Mouse (Mus musculus): ENCODE results near the gene Adssl1. TPM values are rescaled to one million over a fixed set of nuclear protein-coding genes. Genes with fewer than 3 reads are reported as not detected.

Adssl1 gene
- polyA plus RNA-seq, 1 experiment from 2014 or later = 2.1 TPM

DNA sequence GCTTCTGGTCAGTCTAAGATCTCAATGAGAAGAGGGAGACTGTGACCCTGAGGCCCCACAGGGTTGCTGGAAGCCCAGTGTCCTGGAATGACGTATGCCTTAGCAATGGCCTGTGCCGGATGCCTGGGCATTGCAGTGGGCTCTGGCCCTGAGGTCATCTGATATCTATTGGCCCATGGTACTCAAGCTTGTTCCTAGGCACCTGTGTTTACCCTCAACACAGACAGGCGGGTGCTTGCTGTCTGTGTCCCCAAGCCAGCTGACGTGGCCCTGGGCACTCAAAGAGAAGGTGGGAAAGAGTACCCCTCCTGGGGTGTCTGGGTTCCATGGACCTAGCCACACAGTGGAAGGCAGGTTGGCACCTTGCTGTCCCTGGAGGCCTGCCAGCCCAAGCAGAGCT lies 5.9 kb downstream of the Adssl1 start:
- peaks cover 4% of the 10 kb centered on the region for H3K4me1 ChIP-seq (replicated peaks; ENCODE audit: control insufficient read depth, insufficient read depth, low read length)
- no peaks in the 10 kb centered on the region for H3K36me3 ChIP-seq (ENCODE audit: control insufficient read depth, insufficient read depth, low read length)
- ATAC-seq (replicated peaks; ENCODE audit: low FRiP score) (no peak), DNase-seq (ENCODE audit: low spot score) (no peak)
- H3K4me2 ChIP-seq (ENCODE audit: low read depth, low read length, severe bottlenecking) = no peak overlapping the region
- no peak overlapping the region for H3K9ac ChIP-seq (ENCODE audit: low read length)
- H3K9me3 ChIP-seq (ENCODE audit: control insufficient read depth, low read length) = no peaks in the 10 kb centered on the region
- 88% methylated on average over 4 of the region's 4 CpGs for WGBS
- H3K27me3 ChIP-seq (ENCODE audit: control insufficient read depth, insufficient read depth, low read length) = peaks cover 7% of the 10 kb centered on the region; the same call in 1 of the 2 replicates
- no peak overlapping the region for H3K27ac ChIP-seq (ENCODE audit: low read depth, low read length)
- no peak overlapping the region for H3K4me3 ChIP-seq (ENCODE audit: low read depth, low read length)

GRCm38 (mm10) chr12:112626455-112626854 lies 6.6 kb downstream of the Adssl1 start:
- Histone ChIP-seq H3K4me1 (replicated peaks; ENCODE audit: control insufficient read depth, insufficient read depth, low read length) (peaks cover 4% of the 10 kb centered on the region; the same call in 1 of the 2 replicates), H3K4me3 (ENCODE audit: low read depth, low read length) (no peak overlapping the region), H3K27me3 (ENCODE audit: control insufficient read depth, insufficient read depth, low read length) (no peaks in the 10 kb centered on the region; the same call in 1 of the 2 replicates), H3K9ac (ENCODE audit: low read length) (no peak overlapping the region), H3K9me3 (ENCODE audit: control insufficient read depth, low read length) (no peaks in the 10 kb centered on the region), H3K27ac (ENCODE audit: low read depth, low read length) (no peak overlapping the region), H3K4me2 (ENCODE audit: low read depth, low read length, severe bottlenecking) (no peak overlapping the region), H3K36me3 (ENCODE audit: control insufficient read depth, insufficient read depth, low read length) (no peaks in the 10 kb centered on the region)
- DNase-seq (ENCODE audit: low spot score) = no peak
- 88% methylated on average over 6 of the region's 6 CpGs for WGBS
- no peak for ATAC-seq (replicated peaks; ENCODE audit: low FRiP score)

- peaks cover 4% of the 10 kb centered on the region; the same call in 1 of the 2 replicates for H3K4me1 ChIP-seq (replicated peaks; ENCODE audit: control insufficient read depth, insufficient read depth, low read length)
- H3K36me3 ChIP-seq (ENCODE audit: control insufficient read depth, insufficient read depth, low read length) = no peaks in the 10 kb centered on the region
- H3K27me3 ChIP-seq (ENCODE audit: control insufficient read depth, insufficient read depth, low read length) = no peaks in the 10 kb centered on the region
- DNase-seq (ENCODE audit: low spot score) (no peak), ATAC-seq (replicated peaks; ENCODE audit: low FRiP score) (no peak)
- no peak overlapping the region for H3K27ac ChIP-seq (ENCODE audit: low read depth, low read length)
- H3K4me3 ChIP-seq (ENCODE audit: low read depth, low read length) = no peak overlapping the region
- H3K4me2 ChIP-seq (ENCODE audit: low read depth, low read length, severe bottlenecking) = no peak overlapping the region
- 64% methylated on average over 7 of the region's 7 CpGs for WGBS
- no peaks in the 10 kb centered on the region for H3K9me3 ChIP-seq (ENCODE audit: control insufficient read depth, low read length)
- no peak overlapping the region for H3K9ac ChIP-seq (ENCODE audit: low read length)
Measured at GRCm38 (mm10) chr12:112627097-112627881, 7.4 kb downstream of the Adssl1 start.

- Histone ChIP-seq H3K4me1 (replicated peaks; ENCODE audit: control insufficient read depth, insufficient read depth, low read length) (peaks cover 4% of the 10 kb centered on the region; the same call in 1 of the 2 replicates), H3K4me2 (ENCODE audit: low read depth, low read length, severe bottlenecking) (no peak overlapping the region), H3K27ac (ENCODE audit: low read depth, low read length) (no peak overlapping the region), H3K9ac (ENCODE audit: low read length) (no peak overlapping the region), H3K27me3 (ENCODE audit: control insufficient read depth, insufficient read depth, low read length) (no peaks in the 10 kb centered on the region), H3K4me3 (ENCODE audit: low read depth, low read length) (no peak overlapping the region), H3K9me3 (ENCODE audit: control insufficient read depth, low read length) (no peaks in the 10 kb centered on the region), H3K36me3 (ENCODE audit: control insufficient read depth, insufficient read depth, low read length) (no peaks in the 10 kb centered on the region)
- 95% methylated on average over 6 of the region's 6 CpGs for WGBS
- no peak for DNase-seq (ENCODE audit: low spot score)
- no peak for ATAC-seq (replicated peaks; ENCODE audit: low FRiP score)
Measured at GRCm38 (mm10) chr12:112628197-112628596, 8.4 kb downstream of the Adssl1 start.

DNA sequence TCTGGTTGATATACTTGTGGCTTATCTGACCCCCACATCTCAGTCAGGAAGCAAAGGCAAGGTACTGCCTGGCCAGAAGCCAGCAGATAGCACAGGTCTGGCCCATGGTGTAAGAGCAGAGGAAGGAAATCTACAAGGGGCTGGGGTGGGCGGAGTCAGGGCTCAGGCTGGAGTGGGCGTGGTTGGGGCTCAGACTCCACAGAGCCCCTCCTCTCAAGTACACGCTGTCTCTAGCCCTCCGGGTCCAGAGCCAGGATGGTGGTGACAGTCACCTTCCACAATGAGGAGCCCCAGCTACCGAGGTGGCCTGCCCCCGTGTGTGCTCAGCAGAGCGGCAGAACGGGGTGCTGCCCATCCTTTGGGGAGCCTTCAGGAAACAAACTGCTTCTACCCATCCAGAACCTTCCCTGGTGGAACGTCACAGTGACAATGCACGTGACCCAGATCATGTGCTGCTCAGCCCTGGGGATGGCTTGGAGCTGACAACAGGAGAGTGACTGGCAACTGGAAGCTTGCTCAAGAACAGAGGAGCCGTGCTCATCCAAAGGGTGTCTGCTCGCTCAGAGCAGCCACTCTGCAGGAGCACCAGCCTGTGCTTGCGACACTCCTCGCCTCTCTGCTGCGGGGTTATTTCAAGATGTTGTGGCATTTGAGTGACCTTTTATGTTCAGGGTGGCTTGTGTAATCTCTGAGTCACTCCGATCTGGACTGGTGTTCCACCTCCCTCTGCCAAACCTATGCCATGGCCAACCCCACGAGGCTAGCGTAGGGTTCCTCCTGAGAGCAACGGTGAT lies 9.3 kb downstream of the Adssl1 start:
- Histone ChIP-seq H3K27me3 (ENCODE audit: control insufficient read depth, insufficient read depth, low read length) (no peaks in the 10 kb centered on the region), H3K4me3 (ENCODE audit: low read depth, low read length) (peak overlapping the region; percentile 6; the same call in 1 of the 2 replicates), H3K27ac (ENCODE audit: low read depth, low read length) (no peak overlapping the region), H3K9ac (ENCODE audit: low read length) (peak overlapping the region; percentile 17; the same call in 1 of the 2 replicates), H3K36me3 (ENCODE audit: control insufficient read depth, insufficient read depth, low read length) (no peaks in the 10 kb centered on the region), H3K4me2 (ENCODE audit: low read depth, low read length, severe bottlenecking) (peak overlapping the region; percentile 42), H3K9me3 (ENCODE audit: control insufficient read depth, low read length) (no peaks in the 10 kb centered on the region), H3K4me1 (replicated peaks; ENCODE audit: control insufficient read depth, insufficient read depth, low read length) (peaks cover 4% of the 10 kb centered on the region; the same call in 1 of the 2 replicates)
- WGBS = 38% methylated on average over 19 of the region's 19 CpGs
- ATAC-seq (replicated peaks; ENCODE audit: low FRiP score) (peak; percentile 81), DNase-seq (ENCODE audit: low spot score) (peak; percentile 77)

- no peak overlapping the region for H3K27ac ChIP-seq (ENCODE audit: low read depth, low read length)
- no peaks in the 10 kb centered on the region for H3K9me3 ChIP-seq (ENCODE audit: control insufficient read depth, low read length)
- H3K4me3 ChIP-seq (ENCODE audit: low read depth, low read length) = no peak overlapping the region
- H3K27me3 ChIP-seq (ENCODE audit: control insufficient read depth, insufficient read depth, low read length) = no peaks in the 10 kb centered on the region
- H3K4me2 ChIP-seq (ENCODE audit: low read depth, low read length, severe bottlenecking) = no peak overlapping the region
- H3K36me3 ChIP-seq (ENCODE audit: control insufficient read depth, insufficient read depth, low read length) = no peaks in the 10 kb centered on the region
- ATAC-seq (replicated peaks; ENCODE audit: low FRiP score) = no peak
- peaks cover 4% of the 10 kb centered on the region; the same call in 1 of the 2 replicates for H3K4me1 ChIP-seq (replicated peaks; ENCODE audit: control insufficient read depth, insufficient read depth, low read length)
- 90% methylated on average over 12 of the region's 12 CpGs for WGBS
- no peak for DNase-seq (ENCODE audit: low spot score)
- no peak overlapping the region for H3K9ac ChIP-seq (ENCODE audit: low read length)
Measured at GRCm38 (mm10) chr12:112630029-112630428, 10.2 kb downstream of the Adssl1 start.

DNA sequence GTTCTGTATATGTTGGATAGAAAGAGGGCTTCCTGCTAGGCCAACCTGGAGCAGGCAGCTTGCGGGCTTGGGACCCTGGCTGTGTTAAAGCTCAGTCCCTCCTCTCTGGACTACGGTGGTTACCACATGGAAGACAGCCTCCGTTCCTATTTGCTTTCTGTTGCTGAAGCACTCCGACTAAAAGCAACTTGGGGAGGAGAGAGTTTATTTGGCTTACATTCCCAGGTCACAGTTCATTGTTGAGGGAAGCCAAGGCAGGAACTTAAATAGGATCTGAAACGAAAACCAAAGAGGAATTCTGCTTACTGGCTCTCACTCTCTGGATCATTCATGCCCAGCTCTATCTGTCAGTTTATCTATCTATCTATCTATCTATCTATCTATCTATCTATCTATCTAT lies 11.0 kb downstream of the Adssl1 start:
- no peaks in the 10 kb centered on the region for H3K36me3 ChIP-seq (ENCODE audit: control insufficient read depth, insufficient read depth, low read length)
- H3K4me1 ChIP-seq (replicated peaks; ENCODE audit: control insufficient read depth, insufficient read depth, low read length) = peaks cover 4% of the 10 kb centered on the region; the same call in 1 of the 2 replicates
- no peaks in the 10 kb centered on the region for H3K27me3 ChIP-seq (ENCODE audit: control insufficient read depth, insufficient read depth, low read length)
- H3K27ac ChIP-seq (ENCODE audit: low read depth, low read length) = no peak overlapping the region
- no peak overlapping the region for H3K4me3 ChIP-seq (ENCODE audit: low read depth, low read length)
- WGBS = 86% methylated on average over 5 of the region's 5 CpGs
- H3K9me3 ChIP-seq (ENCODE audit: control insufficient read depth, low read length) = no peaks in the 10 kb centered on the region
- DNase-seq (ENCODE audit: low spot score) = no peak
- ATAC-seq (replicated peaks; ENCODE audit: low FRiP score) = no peak
- no peak overlapping the region for H3K4me2 ChIP-seq (ENCODE audit: low read depth, low read length, severe bottlenecking)
- H3K9ac ChIP-seq (ENCODE audit: low read length) = no peak overlapping the region

- H3K36me3 ChIP-seq (ENCODE audit: control insufficient read depth, insufficient read depth, low read length) = no peaks in the 10 kb centered on the region
- no peak overlapping the region for H3K9ac ChIP-seq (ENCODE audit: low read length)
- 70% methylated on average over 1 of the region's 1 CpGs for WGBS
- H3K4me2 ChIP-seq (ENCODE audit: low read depth, low read length, severe bottlenecking) = no peak overlapping the region
- no peak overlapping the region for H3K4me3 ChIP-seq (ENCODE audit: low read depth, low read length)
- H3K9me3 ChIP-seq (ENCODE audit: control insufficient read depth, low read length) = no peaks in the 10 kb centered on the region
- DNase-seq (ENCODE audit: low spot score) = no peak
- no peaks in the 10 kb centered on the region for H3K27me3 ChIP-seq (ENCODE audit: control insufficient read depth, insufficient read depth, low read length)
- no peak for ATAC-seq (replicated peaks; ENCODE audit: low FRiP score)
- H3K27ac ChIP-seq (ENCODE audit: low read depth, low read length) = no peak overlapping the region
- peaks cover 4% of the 10 kb centered on the region; the same call in 1 of the 2 replicates for H3K4me1 ChIP-seq (replicated peaks; ENCODE audit: control insufficient read depth, insufficient read depth, low read length)
Measured at GRCm38 (mm10) chr12:112631472-112631871, 11.6 kb downstream of the Adssl1 start.
